In the genomic region with DNA sequence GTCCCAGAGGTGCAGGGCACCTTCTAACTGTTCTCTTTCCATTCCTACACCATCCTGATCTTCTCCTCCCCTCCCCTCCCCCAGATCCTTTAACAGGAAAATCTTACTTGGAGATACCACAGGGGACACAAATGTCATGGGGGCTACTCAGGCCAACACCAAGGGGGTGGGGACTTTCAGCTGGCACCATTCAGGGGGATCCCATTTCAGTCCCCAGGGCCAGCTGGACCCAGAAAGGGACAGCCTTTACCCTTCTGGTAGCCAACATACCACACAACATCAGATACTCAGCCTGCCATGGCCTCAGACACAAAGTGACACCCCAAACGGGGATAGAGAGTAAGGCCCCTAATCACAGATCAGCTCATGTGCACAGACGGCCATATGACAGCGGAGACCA, we compare ENCODE assay signal across 24 mouse cellular contexts. TPM values are rescaled to one million over a fixed set of nuclear protein-coding genes. Genes with fewer than 3 reads are reported as not detected.
DNase-seq lines count a peak whose midpoint lies in the region; ATAC-seq and TF ChIP-seq lines count a peak whose summit lies in the region.
"Had no signal": no experiment of that assay in that cellular context is flagged by ENCODE, and none has a peak within 500 bp of the region (broad histone marks: within the 10 kb centered on the region; RNA-seq: fewer than 3 reads in every experiment).

No protein-coding gene starts in this region.

- TF ChIP-seq CTCF in intestine, postnatal 0 days (IDR thresholded peaks at IDR 0.05; ENCODE audit: low read depth): no peak

- H3K9me3 ChIP-seq in embryonic facial prominence, embryonic 13.5 days: no peaks in the 10 kb centered on the region
- no peaks in the 10 kb centered on the region for H3K9me3 ChIP-seq in embryonic facial prominence, embryonic 10.5 days
- no peaks in the 10 kb centered on the region for H3K9me3 ChIP-seq in heart, embryonic 11.5 days (replicated peaks; ENCODE audit: control insufficient read depth, low read length)
- no peaks in the 10 kb centered on the region for H3K9me3 ChIP-seq in intestine, embryonic 16.5 days (ENCODE audit: control insufficient read depth, low read length)
- no peaks in the 10 kb centered on the region for H3K9me3 ChIP-seq in intestine, postnatal 0 days (ENCODE audit: control insufficient read depth)
- H3K9me3 ChIP-seq: intestine, embryonic 15.5 days; liver, embryonic 15.5 days; midbrain, embryonic 12.5 days had no signal

- DNase-seq in embryonic facial prominence, embryonic 10.5 days (ENCODE audit: low spot score): no peak
- DNase-seq in heart, postnatal 36 days: no peak
- DNase-seq in gastrocnemius, postnatal 25 days: peak; percentile 81
- no peak for DNase-seq in urinary bladder, postnatal 10 days (ENCODE audit: low spot score)
- DNase-seq: adrenal gland, adult 8-10 months; cerebellum, adult 2 months; cerebellum, postnatal 14 days; kidney, adult 9 months; kidney, postnatal 10 days; liver; lung, embryonic 14.5 days; lung, postnatal 14 days; thymus, postnatal 4 days had no signal

- no peak overlapping the region for H3K4me3 ChIP-seq in embryonic facial prominence, embryonic 13.5 days
- no peak overlapping the region for H3K4me3 ChIP-seq in embryonic facial prominence, embryonic 10.5 days
- no peak overlapping the region for H3K4me3 ChIP-seq in heart, embryonic 11.5 days (ENCODE audit: low read depth, low read length)
- no peak overlapping the region for H3K4me3 ChIP-seq in intestine, embryonic 16.5 days (ENCODE audit: low read length)
- H3K4me3 ChIP-seq in intestine, postnatal 0 days (ENCODE audit: low read depth, low read length): no peak overlapping the region
- H3K4me3 ChIP-seq: intestine, embryonic 15.5 days; liver, embryonic 15.5 days; midbrain, embryonic 12.5 days had no signal

- peaks cover 84% of the 10 kb centered on the region for H3K36me3 ChIP-seq in embryonic facial prominence, embryonic 13.5 days
- H3K36me3 ChIP-seq in embryonic facial prominence, embryonic 10.5 days (replicated peaks): peaks cover 93% of the 10 kb centered on the region
- H3K36me3 ChIP-seq in heart, embryonic 11.5 days (ENCODE audit: control insufficient read depth, insufficient read depth, low read length): peaks cover 23% of the 10 kb centered on the region; the same call in 1 of the 2 replicates
- peaks cover 13% of the 10 kb centered on the region; the same call in 1 of the 2 replicates for H3K36me3 ChIP-seq in intestine, embryonic 16.5 days (ENCODE audit: control insufficient read depth, insufficient read depth, low read length)
- H3K36me3 ChIP-seq in intestine, postnatal 0 days (ENCODE audit: control insufficient read depth, insufficient read depth): peaks cover 52% of the 10 kb centered on the region; the same call in 1 of the 2 replicates

- intact Hi-C loops in heart, postnatal 36 days (cut with DNase I): no loop called here

- ATAC-seq in embryonic facial prominence, embryonic 13.5 days (ENCODE audit: insufficient number of reproducible peaks, insufficient read depth, low FRiP score, low TSS enrichment, low read depth): no peak
- no peak for ATAC-seq in heart, embryonic 11.5 days (replicated peaks; ENCODE audit: insufficient number of reproducible peaks, low FRiP score, low TSS enrichment)
- ATAC-seq in intestine, embryonic 16.5 days: no peak
- no peak for ATAC-seq in intestine, postnatal 0 days
- ATAC-seq: activated CD4-positive, CD25-positive, alpha-beta regulatory T cell, adult 4 months; forebrain, embryonic 14.5 days; hindbrain, embryonic 16.5 days; intestine, embryonic 15.5 days had no signal

- H3K9ac ChIP-seq in embryonic facial prominence, embryonic 13.5 days: 0 out of 2 replicates have a peak overlapping the region, but pooled peaks have one; percentile 16
- no peak overlapping the region for H3K9ac ChIP-seq in heart, embryonic 11.5 days (ENCODE audit: low read depth, low read length)
- peak overlapping the region; percentile 2; the same call in 1 of the 2 replicates for H3K9ac ChIP-seq in intestine, embryonic 16.5 days (ENCODE audit: low read depth, low read length)
- H3K9ac ChIP-seq in intestine, postnatal 0 days (ENCODE audit: low read depth, low read length): no peak overlapping the region
- H3K9ac ChIP-seq: intestine, embryonic 15.5 days; liver, embryonic 15.5 days; lung, embryonic 14.5 days; midbrain, embryonic 12.5 days had no signal

- WGBS in embryonic facial prominence, embryonic 13.5 days: 78% methylated on average over 3 of the region's 3 CpGs
- WGBS in embryonic facial prominence, embryonic 10.5 days: 75% methylated on average over 3 of the region's 3 CpGs
- 80% methylated on average over 3 of the region's 3 CpGs for WGBS in heart, embryonic 11.5 days (ENCODE audit: insufficient replicate concordance)
- WGBS in intestine, embryonic 16.5 days: 82% methylated on average over 3 of the region's 3 CpGs
- WGBS in intestine, postnatal 0 days: 82% methylated on average over 3 of the region's 3 CpGs

- no peak overlapping the region for H3K27ac ChIP-seq in embryonic facial prominence, embryonic 13.5 days
- no peak overlapping the region for H3K27ac ChIP-seq in embryonic facial prominence, embryonic 10.5 days (replicated peaks)
- peak overlapping the region; percentile 25 for H3K27ac ChIP-seq in heart, embryonic 11.5 days (ENCODE audit: low read depth, low read length)
- no peak overlapping the region; the same call in 1 of the 2 replicates for H3K27ac ChIP-seq in intestine, embryonic 16.5 days (ENCODE audit: low read length)
- no peak overlapping the region; the same call in 1 of the 2 replicates for H3K27ac ChIP-seq in intestine, postnatal 0 days (ENCODE audit: low read depth, low read length)
- H3K27ac ChIP-seq: intestine, embryonic 15.5 days; liver, embryonic 15.5 days; midbrain, embryonic 12.5 days had no signal

- H3K4me1 ChIP-seq in embryonic facial prominence, embryonic 13.5 days: peaks cover 48% of the 10 kb centered on the region
- peaks cover 51% of the 10 kb centered on the region for H3K4me1 ChIP-seq in embryonic facial prominence, embryonic 10.5 days
- H3K4me1 ChIP-seq in heart, embryonic 11.5 days (ENCODE audit: control insufficient read depth, insufficient read depth, low read length): peaks cover 51% of the 10 kb centered on the region
- peaks cover 41% of the 10 kb centered on the region for H3K4me1 ChIP-seq in intestine, embryonic 16.5 days (ENCODE audit: control insufficient read depth, insufficient read depth, low read length)
- peaks cover 17% of the 10 kb centered on the region for H3K4me1 ChIP-seq in intestine, postnatal 0 days (replicated peaks; ENCODE audit: control insufficient read depth, insufficient read depth, low read length)

- H3K27me3 ChIP-seq in embryonic facial prominence, embryonic 13.5 days: no peaks in the 10 kb centered on the region
- H3K27me3 ChIP-seq in embryonic facial prominence, embryonic 10.5 days (replicated peaks; ENCODE audit: low read depth, poor library complexity, severe bottlenecking): no peaks in the 10 kb centered on the region
- H3K27me3 ChIP-seq in heart, embryonic 11.5 days (ENCODE audit: control insufficient read depth, insufficient read depth, low read length): no peaks in the 10 kb centered on the region
- H3K27me3 ChIP-seq in intestine, embryonic 16.5 days (replicated peaks; ENCODE audit: control insufficient read depth, insufficient read depth, low read length): no peaks in the 10 kb centered on the region
- H3K27me3 ChIP-seq in intestine, postnatal 0 days (replicated peaks; ENCODE audit: control insufficient read depth, insufficient read depth, low read length): no peaks in the 10 kb centered on the region
- H3K27me3 ChIP-seq: CH12.LX; intestine, embryonic 15.5 days; liver, embryonic 15.5 days; midbrain, embryonic 12.5 days had no signal

- H3K4me2 ChIP-seq in embryonic facial prominence, embryonic 13.5 days: no peak overlapping the region
- no peak overlapping the region for H3K4me2 ChIP-seq in heart, embryonic 11.5 days
- no peak overlapping the region for H3K4me2 ChIP-seq in intestine, embryonic 16.5 days (ENCODE audit: low read depth, low read length)
- no peak overlapping the region for H3K4me2 ChIP-seq in intestine, postnatal 0 days (replicated peaks; ENCODE audit: low read depth)
- H3K4me2 ChIP-seq: intestine, embryonic 15.5 days; liver, embryonic 15.5 days; lung, embryonic 14.5 days; midbrain, embryonic 12.5 days had no signal

RNA-seq across cellular contexts. Expression of gene Camk2g, which starts 5.7 kb away (rescaled TPM):
- 62.6 and 75.3 TPM in 2 replicates for polyA plus RNA-seq in embryonic facial prominence, embryonic 13.5 days (2015; fragmentation: Nextera tagmentation; extraction: Ambion mirVana)
- polyA plus RNA-seq in embryonic facial prominence, embryonic 10.5 days (2016; fragmentation: Nextera tagmentation; extraction: Ambion mirVana): 43.9 and 50.6 TPM in 2 replicates
- polyA plus RNA-seq in heart, embryonic 11.5 days (2014; fragmentation: Nextera tagmentation; extraction: Ambion mirVana): 61.8 and 65.6 TPM in 2 replicates
- total RNA-seq in heart, postnatal 36 days (2021): 10 to 100 TPM; 51.4 to 52.8 TPM
- polyA plus RNA-seq in intestine, embryonic 16.5 days (2015; fragmentation: Nextera tagmentation; extraction: Ambion mirVana): 33.6 and 35.8 TPM in 2 replicates
- 27.6 and 37.7 TPM in 2 replicates for polyA plus RNA-seq in intestine, postnatal 0 days (2015; fragmentation: Nextera tagmentation; extraction: Ambion mirVana)
- total RNA-seq in gastrocnemius, postnatal 25 days (2021): 100 to 1,000 TPM; 149 to 190 TPM

RNA-seq across cellular contexts. Expression of gene Plau, which starts 48.3 kb away (rescaled TPM):
- polyA plus RNA-seq in embryonic facial prominence, embryonic 13.5 days (2015; fragmentation: Nextera tagmentation; extraction: Ambion mirVana): 2.3 and 2.4 TPM in 2 replicates
- 0.67 and 1.0 TPM in 2 replicates for polyA plus RNA-seq in embryonic facial prominence, embryonic 10.5 days (2016; fragmentation: Nextera tagmentation; extraction: Ambion mirVana)
- polyA plus RNA-seq in heart, embryonic 11.5 days (2014; fragmentation: Nextera tagmentation; extraction: Ambion mirVana): 0.37 and 0.66 TPM in 2 replicates
- 1 to 10 TPM; 6.1 to 6.2 TPM for total RNA-seq in heart, postnatal 36 days (2021)
- 2.7 and 2.9 TPM in 2 replicates for polyA plus RNA-seq in intestine, embryonic 16.5 days (2015; fragmentation: Nextera tagmentation; extraction: Ambion mirVana)
- polyA plus RNA-seq in intestine, postnatal 0 days (2015; fragmentation: Nextera tagmentation; extraction: Ambion mirVana): 2.7 and 3.8 TPM in 2 replicates
- total RNA-seq in gastrocnemius, postnatal 25 days (2021): 10 to 100 TPM; 19.1 to 19.6 TPM
- polyA plus RNA-seq: activated CD4-positive, CD25-positive, alpha-beta regulatory T cell, adult 4 months had no signal

RNA-seq across cellular contexts. Expression of gene Ndst2, which starts 53.8 kb away (rescaled TPM):
- 27.5 and 28.5 TPM in 2 replicates for polyA plus RNA-seq in embryonic facial prominence, embryonic 13.5 days (2015; fragmentation: Nextera tagmentation; extraction: Ambion mirVana)
- 24.4 and 25.6 TPM in 2 replicates for polyA plus RNA-seq in embryonic facial prominence, embryonic 10.5 days (2016; fragmentation: Nextera tagmentation; extraction: Ambion mirVana)
- polyA plus RNA-seq in heart, embryonic 11.5 days (2014; fragmentation: Nextera tagmentation; extraction: Ambion mirVana): 18.7 and 19.1 TPM in 2 replicates
- total RNA-seq in heart, postnatal 36 days (2021): 10 to 100 TPM; 10.6 to 10.8 TPM
- polyA plus RNA-seq in intestine, embryonic 16.5 days (2015; fragmentation: Nextera tagmentation; extraction: Ambion mirVana): 18.3 and 21.2 TPM in 2 replicates
- polyA plus RNA-seq in intestine, postnatal 0 days (2015; fragmentation: Nextera tagmentation; extraction: Ambion mirVana): 9.8 and 12.4 TPM in 2 replicates
- 1 to 10 TPM; 6.0 to 6.6 TPM for total RNA-seq in gastrocnemius, postnatal 25 days (2021)

Comparison
In these comparisons a context has a peak if more than half of its experiments do, and no peak if none do; other contexts are left out.
1. H3K9ac ChIP-seq: peak in embryonic facial prominence, embryonic 13.5 days (single experiment) and intestine, embryonic 16.5 days (single experiment); none in heart, embryonic 11.5 days (single experiment) and intestine, postnatal 0 days (single experiment).